Mouse (Mus musculus): ENCODE results near the gene Tubgcp3.

- TF ChIP-seq CTCF (IDR thresholded peaks at IDR 0.05; ENCODE audit: low read depth, low read length) (no peak), POLR2AphosphoS5 (IDR thresholded peaks at IDR 0.05; ENCODE audit: insufficient replicate concordance, low read depth, low read length) (no peak)
Measured at GRCm38 (mm10) chr8:12609752-12610449, 62.1 kb downstream of the Tubgcp3 start.

All from G1E (cell line).